Mouse (Mus musculus): ENCODE data around the gene Sult2b1.

DNA sequence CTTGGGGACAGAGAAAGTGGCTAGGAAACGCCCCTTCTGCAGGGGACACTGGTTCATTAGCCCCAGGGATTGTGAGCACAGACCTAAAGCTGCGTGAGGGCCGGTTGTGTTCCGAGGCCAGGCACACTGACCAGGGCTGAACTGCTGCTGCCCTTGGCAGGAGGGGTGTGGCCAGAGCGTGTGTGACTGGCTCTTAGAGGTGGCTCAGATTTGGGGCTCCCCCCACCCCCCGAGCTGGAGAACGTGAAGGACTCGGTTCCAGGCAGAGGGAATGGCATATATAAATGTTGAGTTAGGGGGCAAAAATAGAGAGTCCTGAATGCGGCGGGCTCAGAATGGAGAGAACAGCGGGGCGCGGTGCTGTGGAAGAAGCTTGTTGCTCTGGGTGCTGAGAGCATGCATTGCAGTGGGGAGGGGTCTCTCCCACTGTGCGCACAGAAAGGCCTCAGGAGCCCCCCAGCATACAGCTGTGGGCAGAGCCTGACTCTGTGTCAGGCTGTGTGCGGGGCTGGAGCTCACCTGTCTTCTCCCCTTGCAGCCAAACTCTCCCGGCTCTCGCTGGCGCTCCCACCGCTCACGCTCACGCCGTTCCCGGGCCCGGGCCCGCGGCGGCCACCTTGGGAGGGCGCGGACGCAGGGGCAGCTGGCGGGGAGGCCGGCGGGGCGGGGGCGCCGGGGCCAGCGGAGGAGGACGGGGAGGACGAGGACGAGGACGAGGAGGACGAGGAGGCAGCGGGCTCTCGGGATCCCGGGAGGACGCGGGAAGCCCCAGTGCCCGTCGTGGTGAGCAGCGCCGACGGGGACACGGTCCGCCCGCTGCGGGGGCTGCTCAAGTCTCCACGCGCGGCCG is 13.4 kb upstream of the Sult2b1 start:
- TF ChIP-seq SMC3 (IDR thresholded peaks at IDR 0.05; ENCODE audit: low read depth, low read length) (no peak), ZNF384 (IDR thresholded peaks at IDR 0.05; ENCODE audit: low read depth, low read length) (no peak), CTCF (conservative IDR thresholded peaks at IDR 0.05 in 1 of 2, IDR thresholded peaks at IDR 0.05 in 1 of 2; ENCODE audit: low read depth in 2 of 2, low read length in 2 of 2) (no peak), MAFK (IDR thresholded peaks at IDR 0.05; ENCODE audit: insufficient replicate concordance, low read length) (no peak), ELF1 (IDR thresholded peaks at IDR 0.05; ENCODE audit: low read depth, low read length) (no peak)

All from CH12.LX (cell line).